Mouse (Mus musculus): ENCODE results near the gene Plagl1. TPM values are rescaled to one million over a fixed set of nuclear protein-coding genes. Genes with fewer than 3 reads are reported as not detected.

Plagl1 gene
- polyA plus RNA-seq, 1 experiment from 2014 or later = 153 TPM

DNA sequence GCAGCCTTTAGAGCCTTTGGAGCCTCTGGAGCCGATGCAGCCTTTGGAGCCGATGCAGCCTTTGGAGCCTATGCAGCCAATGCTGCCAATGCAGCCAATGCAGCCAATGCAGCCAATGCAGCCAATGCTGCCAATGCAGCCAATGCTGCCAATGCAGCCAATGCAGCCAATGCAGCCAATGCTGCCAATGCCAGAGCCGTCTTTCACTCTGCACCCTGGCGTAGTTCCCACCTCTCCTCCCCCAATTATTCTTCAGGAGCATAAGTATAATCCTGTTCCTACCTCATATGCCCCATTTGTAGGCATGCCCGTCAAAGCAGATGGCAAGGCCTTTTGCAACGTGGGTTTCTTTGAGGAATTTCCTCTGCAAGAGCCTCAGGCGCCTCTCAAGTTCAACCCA lies 67.6 kb downstream of the Plagl1 start:
- no peaks in the 10 kb centered on the region for H3K4me1 ChIP-seq (replicated peaks; ENCODE audit: control insufficient read depth, insufficient read depth, low read length)
- peaks cover 3% of the 10 kb centered on the region for H3K36me3 ChIP-seq (ENCODE audit: control insufficient read depth, insufficient read depth, low read length)
- H3K27ac ChIP-seq (ENCODE audit: low read depth, low read length) = no peak overlapping the region
- ATAC-seq (replicated peaks; ENCODE audit: low FRiP score) (no peak), DNase-seq (ENCODE audit: low spot score) (no peak)
- H3K4me3 ChIP-seq (ENCODE audit: low read depth, low read length) = no peak overlapping the region
- no peaks in the 10 kb centered on the region for H3K9me3 ChIP-seq (ENCODE audit: control insufficient read depth, low read length)
- no peak overlapping the region for H3K9ac ChIP-seq (ENCODE audit: low read length)
- 89% methylated on average over 7 of the region's 7 CpGs for WGBS
- H3K4me2 ChIP-seq (ENCODE audit: low read depth, low read length, severe bottlenecking) = no peak overlapping the region
- H3K27me3 ChIP-seq (ENCODE audit: control insufficient read depth, insufficient read depth, low read length) = no peaks in the 10 kb centered on the region

DNA sequence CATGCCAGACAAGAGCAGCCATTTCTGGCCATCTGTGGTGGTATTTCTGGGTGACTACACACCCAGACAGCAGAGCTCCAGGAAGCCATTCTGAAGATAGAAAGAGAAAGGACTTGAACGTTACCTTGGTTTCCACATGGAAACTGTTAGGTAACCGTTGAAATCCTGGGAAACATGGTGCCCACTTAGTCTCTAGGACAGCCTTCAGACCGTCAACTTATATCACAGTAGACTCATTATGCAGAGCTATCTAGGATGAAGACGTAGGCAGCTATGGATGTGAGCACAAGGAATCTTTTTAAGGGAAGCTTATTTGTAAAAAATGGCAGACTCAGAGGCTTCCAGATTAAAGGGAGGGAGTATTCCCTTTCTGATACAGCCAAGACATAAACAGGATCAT lies 73.5 kb downstream of the Plagl1 start:
- no peaks in the 10 kb centered on the region for H3K36me3 ChIP-seq (ENCODE audit: control insufficient read depth, insufficient read depth, low read length)
- ATAC-seq (replicated peaks; ENCODE audit: low FRiP score) (no peak), DNase-seq (ENCODE audit: low spot score) (no peak)
- H3K9ac ChIP-seq (ENCODE audit: low read length) = no peak overlapping the region
- no peaks in the 10 kb centered on the region for H3K27me3 ChIP-seq (ENCODE audit: control insufficient read depth, insufficient read depth, low read length)
- WGBS = 92% methylated on average over 4 of the region's 4 CpGs
- no peaks in the 10 kb centered on the region for H3K4me1 ChIP-seq (replicated peaks; ENCODE audit: control insufficient read depth, insufficient read depth, low read length)
- H3K9me3 ChIP-seq (ENCODE audit: control insufficient read depth, low read length) = no peaks in the 10 kb centered on the region
- no peak overlapping the region for H3K4me3 ChIP-seq (ENCODE audit: low read depth, low read length)
- no peak overlapping the region for H3K27ac ChIP-seq (ENCODE audit: low read depth, low read length)
- no peak overlapping the region for H3K4me2 ChIP-seq (ENCODE audit: low read depth, low read length, severe bottlenecking)

DNA sequence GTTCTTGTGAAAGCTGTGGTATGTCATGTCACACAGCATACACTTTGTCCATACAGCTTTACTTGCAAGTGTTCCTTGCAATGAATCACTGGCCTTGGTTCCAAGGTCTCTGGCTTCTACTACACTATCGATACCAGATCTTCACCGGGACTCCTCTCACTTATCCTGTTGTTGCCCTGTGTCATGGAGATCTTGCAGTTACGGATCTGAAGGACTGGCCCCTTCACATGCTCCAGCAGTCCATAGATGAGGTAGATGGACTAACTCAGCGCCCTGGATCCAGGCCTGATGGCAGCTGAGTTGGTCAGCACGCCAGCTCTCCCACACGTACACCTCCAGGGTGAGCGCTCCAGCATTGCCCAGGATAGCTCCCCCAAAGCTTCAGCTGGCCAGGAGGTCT lies 75.0 kb downstream of the Plagl1 start:
- no peaks in the 10 kb centered on the region for H3K36me3 ChIP-seq (ENCODE audit: control insufficient read depth, insufficient read depth, low read length)
- no peak overlapping the region for H3K4me2 ChIP-seq (ENCODE audit: low read depth, low read length, severe bottlenecking)
- no peaks in the 10 kb centered on the region for H3K27me3 ChIP-seq (ENCODE audit: control insufficient read depth, insufficient read depth, low read length)
- WGBS = 94% methylated on average over 7 of the region's 7 CpGs
- DNase-seq (ENCODE audit: low spot score) (no peak), ATAC-seq (replicated peaks; ENCODE audit: low FRiP score) (no peak)
- H3K9me3 ChIP-seq (ENCODE audit: control insufficient read depth, low read length) = no peaks in the 10 kb centered on the region
- no peaks in the 10 kb centered on the region for H3K4me1 ChIP-seq (replicated peaks; ENCODE audit: control insufficient read depth, insufficient read depth, low read length)
- no peak overlapping the region for H3K9ac ChIP-seq (ENCODE audit: low read length)
- no peak overlapping the region for H3K4me3 ChIP-seq (ENCODE audit: low read depth, low read length)
- H3K27ac ChIP-seq (ENCODE audit: low read depth, low read length) = no peak overlapping the region

DNA sequence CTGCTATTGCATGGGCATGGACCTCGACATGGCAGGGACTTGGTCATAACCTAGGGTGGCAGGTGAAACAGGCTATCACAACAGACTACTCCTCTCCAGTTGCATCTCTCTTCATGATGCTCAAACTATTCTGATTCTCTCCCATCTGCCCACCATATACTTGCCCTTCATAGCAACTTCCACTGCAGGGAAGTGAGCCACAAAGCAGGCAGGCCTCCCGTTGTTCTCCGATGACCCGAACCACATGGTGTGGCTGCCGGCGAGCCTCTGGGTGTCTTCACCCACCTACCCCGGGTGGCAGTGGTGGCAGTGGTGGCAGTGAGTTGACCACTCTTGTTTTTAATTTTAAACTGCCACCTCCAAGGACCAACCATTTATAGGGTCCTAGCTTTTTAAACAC lies 75.4 kb downstream of the Plagl1 start:
- no peak for DNase-seq (ENCODE audit: low spot score)
- Histone ChIP-seq H3K27me3 (ENCODE audit: control insufficient read depth, insufficient read depth, low read length) (no peaks in the 10 kb centered on the region), H3K9me3 (ENCODE audit: control insufficient read depth, low read length) (no peaks in the 10 kb centered on the region), H3K27ac (ENCODE audit: low read depth, low read length) (no peak overlapping the region), H3K36me3 (ENCODE audit: control insufficient read depth, insufficient read depth, low read length) (no peaks in the 10 kb centered on the region), H3K4me1 (replicated peaks; ENCODE audit: control insufficient read depth, insufficient read depth, low read length) (no peaks in the 10 kb centered on the region), H3K4me2 (ENCODE audit: low read depth, low read length, severe bottlenecking) (no peak overlapping the region), H3K4me3 (ENCODE audit: low read depth, low read length) (no peak overlapping the region), H3K9ac (ENCODE audit: low read length) (no peak overlapping the region)
- no peak for ATAC-seq (replicated peaks; ENCODE audit: low FRiP score)
- whole genome bisulfite sequencing = 90% methylated on average over 7 of the region's 7 CpGs

DNA sequence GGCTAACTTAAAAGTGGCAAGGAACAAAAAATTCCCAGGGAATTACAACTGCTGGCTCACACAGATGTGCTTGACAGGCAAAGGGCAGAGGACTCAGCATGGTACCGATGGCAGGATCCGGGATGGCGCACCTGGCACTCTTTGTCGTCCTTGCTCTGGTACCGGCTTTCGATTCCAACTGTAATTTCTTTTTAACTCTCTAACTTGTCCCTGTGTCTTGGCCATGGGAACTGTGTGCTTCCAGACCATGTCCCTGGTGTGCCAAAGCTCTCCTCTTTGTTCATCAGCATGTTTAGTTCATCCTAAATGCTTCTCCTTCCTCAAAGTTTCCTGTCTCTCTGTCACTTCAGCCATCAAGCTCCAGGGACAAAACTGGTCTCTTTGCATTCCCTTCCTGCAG lies 77.6 kb downstream of the Plagl1 start:
- ATAC-seq (replicated peaks; ENCODE audit: low FRiP score) (no peak), DNase-seq (ENCODE audit: low spot score) (no peak)
- Histone ChIP-seq H3K4me2 (ENCODE audit: low read depth, low read length, severe bottlenecking) (no peak overlapping the region), H3K27ac (ENCODE audit: low read depth, low read length) (no peak overlapping the region), H3K36me3 (ENCODE audit: control insufficient read depth, insufficient read depth, low read length) (no peaks in the 10 kb centered on the region), H3K4me1 (replicated peaks; ENCODE audit: control insufficient read depth, insufficient read depth, low read length) (no peaks in the 10 kb centered on the region), H3K9ac (ENCODE audit: low read length) (no peak overlapping the region), H3K27me3 (ENCODE audit: control insufficient read depth, insufficient read depth, low read length) (no peaks in the 10 kb centered on the region), H3K9me3 (ENCODE audit: control insufficient read depth, low read length) (no peaks in the 10 kb centered on the region), H3K4me3 (ENCODE audit: low read depth, low read length) (no peak overlapping the region)
- WGBS = 92% methylated on average over 6 of the region's 6 CpGs

DNA sequence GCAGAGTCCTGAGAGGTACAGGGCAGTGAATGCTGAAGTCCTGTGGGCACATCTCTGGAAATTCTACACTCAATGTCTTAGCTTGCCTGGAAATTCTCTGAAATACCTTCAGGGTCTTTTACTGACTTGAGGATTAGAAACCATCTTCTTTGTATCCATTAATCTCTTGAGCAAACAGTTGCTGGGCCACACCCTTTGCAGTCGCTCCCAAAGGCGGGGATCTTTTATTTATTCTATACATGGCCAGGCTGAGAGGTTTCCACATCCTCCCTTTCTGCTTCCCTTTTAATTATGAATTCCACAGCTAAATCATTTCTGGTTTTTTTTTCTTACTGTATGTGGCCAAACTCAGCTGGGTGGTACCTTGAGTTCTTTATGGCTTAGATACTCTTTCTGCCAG lies 80.1 kb downstream of the Plagl1 start:
- Histone ChIP-seq H3K9ac (ENCODE audit: low read length) (no peak overlapping the region), H3K4me1 (replicated peaks; ENCODE audit: control insufficient read depth, insufficient read depth, low read length) (no peaks in the 10 kb centered on the region), H3K36me3 (ENCODE audit: control insufficient read depth, insufficient read depth, low read length) (no peaks in the 10 kb centered on the region), H3K27ac (ENCODE audit: low read depth, low read length) (no peak overlapping the region), H3K4me3 (ENCODE audit: low read depth, low read length) (no peak overlapping the region), H3K27me3 (ENCODE audit: control insufficient read depth, insufficient read depth, low read length) (no peaks in the 10 kb centered on the region), H3K4me2 (ENCODE audit: low read depth, low read length, severe bottlenecking) (no peak overlapping the region), H3K9me3 (ENCODE audit: control insufficient read depth, low read length) (no peaks in the 10 kb centered on the region)
- no peak for ATAC-seq (replicated peaks; ENCODE audit: low FRiP score)
- WGBS = 61% methylated on average over 2 of the region's 2 CpGs
- no peak for DNase-seq (ENCODE audit: low spot score)

DNA sequence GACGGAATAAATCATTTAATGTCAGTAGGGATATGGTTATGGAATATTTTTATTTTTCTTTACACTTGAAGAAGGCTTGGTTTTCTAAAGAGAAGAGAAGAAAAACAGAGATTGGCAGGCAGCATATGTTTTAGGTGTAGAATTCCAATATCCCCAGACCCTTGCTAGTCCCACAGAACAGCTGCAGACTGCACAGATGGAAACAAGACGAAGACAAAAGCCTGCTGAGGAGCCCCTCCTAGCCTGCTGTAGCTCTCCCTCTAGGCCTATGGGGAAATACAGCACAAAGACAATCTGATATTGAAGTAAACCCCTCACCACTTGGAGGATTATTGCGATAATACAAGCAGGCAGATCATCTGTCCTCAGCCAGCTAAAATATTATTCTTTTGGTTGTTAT lies 90.1 kb downstream of the Plagl1 start:
- H3K27ac ChIP-seq (ENCODE audit: low read depth, low read length) = no peak overlapping the region

DNA sequence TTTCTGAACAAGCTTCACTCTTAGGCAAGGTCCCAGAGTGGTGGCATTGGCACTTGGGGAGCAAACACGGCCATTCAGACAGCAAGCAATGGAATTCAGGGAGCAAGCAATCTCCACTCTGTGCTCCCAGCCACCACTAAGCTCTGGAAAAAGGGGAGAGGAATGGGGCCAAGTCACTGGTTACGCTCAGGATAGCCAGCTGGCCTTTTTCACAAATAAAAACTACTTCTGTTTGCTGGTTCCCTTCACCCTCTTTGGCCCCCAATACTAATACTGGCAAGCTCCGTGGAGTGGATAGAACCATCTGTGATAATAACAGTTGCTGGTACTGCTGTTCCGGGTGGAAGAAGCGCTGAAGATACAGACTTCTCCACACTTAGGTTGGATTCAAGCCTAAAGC lies 91.0 kb downstream of the Plagl1 start:
- H3K27me3 ChIP-seq (ENCODE audit: control insufficient read depth, insufficient read depth, low read length) = no peaks in the 10 kb centered on the region
- no peaks in the 10 kb centered on the region for H3K36me3 ChIP-seq (ENCODE audit: control insufficient read depth, insufficient read depth, low read length)
- ATAC-seq (replicated peaks; ENCODE audit: low FRiP score) = no peak
- no peak overlapping the region for H3K9ac ChIP-seq (ENCODE audit: low read length)
- H3K4me1 ChIP-seq (replicated peaks; ENCODE audit: control insufficient read depth, insufficient read depth, low read length) = no peaks in the 10 kb centered on the region; the same call in 1 of the 2 replicates
- H3K4me3 ChIP-seq (ENCODE audit: low read depth, low read length) = no peak overlapping the region
- DNase-seq (ENCODE audit: low spot score) = no peak
- 87% methylated on average over 5 of the region's 5 CpGs for WGBS
- H3K4me2 ChIP-seq (ENCODE audit: low read depth, low read length, severe bottlenecking) = no peak overlapping the region
- H3K9me3 ChIP-seq (ENCODE audit: control insufficient read depth, low read length) = no peaks in the 10 kb centered on the region
- H3K27ac ChIP-seq (ENCODE audit: low read depth, low read length) = no peak overlapping the region

More for the DNA sequence above, 90.1 kb downstream of the Plagl1 start:
- ATAC-seq (replicated peaks; ENCODE audit: low FRiP score) (no peak), DNase-seq (ENCODE audit: low spot score) (no peak)
- no peak overlapping the region for H3K4me2 ChIP-seq (ENCODE audit: low read depth, low read length, severe bottlenecking)
- H3K4me1 ChIP-seq (replicated peaks; ENCODE audit: control insufficient read depth, insufficient read depth, low read length) = no peaks in the 10 kb centered on the region; the same call in 1 of the 2 replicates
- H3K9ac ChIP-seq (ENCODE audit: low read length) = no peak overlapping the region
- H3K4me3 ChIP-seq (ENCODE audit: low read depth, low read length) = no peak overlapping the region
- no peaks in the 10 kb centered on the region for H3K36me3 ChIP-seq (ENCODE audit: control insufficient read depth, insufficient read depth, low read length)
- H3K27me3 ChIP-seq (ENCODE audit: control insufficient read depth, insufficient read depth, low read length) = no peaks in the 10 kb centered on the region
- no peaks in the 10 kb centered on the region for H3K9me3 ChIP-seq (ENCODE audit: control insufficient read depth, low read length)
- 77% methylated on average over 3 of the region's 3 CpGs for WGBS

DNA sequence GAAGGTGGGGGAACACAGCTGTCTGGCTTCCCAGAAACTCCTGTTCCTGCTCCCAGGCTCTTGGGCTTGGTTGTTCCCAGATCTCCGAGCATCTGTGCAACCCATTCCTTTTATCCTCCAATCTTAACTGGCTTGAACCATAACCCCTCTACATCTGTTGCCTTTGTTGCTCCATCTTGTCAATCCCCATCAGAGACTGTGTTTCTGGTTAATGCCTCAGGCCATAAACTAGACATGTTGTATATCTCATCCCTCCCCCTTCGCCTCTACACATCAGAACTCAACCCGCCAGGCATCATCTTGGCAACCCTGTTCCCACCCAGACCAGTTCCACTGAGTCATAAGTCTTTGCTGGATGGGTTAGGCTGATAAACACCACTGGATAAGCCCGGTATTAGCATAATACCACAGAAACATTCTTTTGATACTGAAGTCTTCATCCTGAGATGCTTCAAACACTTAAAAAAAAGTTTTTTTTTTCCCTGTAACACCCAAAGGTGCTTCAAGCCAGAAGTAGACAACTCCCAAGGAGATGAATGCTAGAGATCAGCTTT lies 92.6 kb downstream of the Plagl1 start:
- DNase-seq (ENCODE audit: low spot score) (no peak), ATAC-seq (replicated peaks; ENCODE audit: low FRiP score) (no peak)
- Histone ChIP-seq H3K36me3 (ENCODE audit: control insufficient read depth, insufficient read depth, low read length) (no peaks in the 10 kb centered on the region), H3K9me3 (ENCODE audit: control insufficient read depth, low read length) (no peaks in the 10 kb centered on the region), H3K4me2 (ENCODE audit: low read depth, low read length, severe bottlenecking) (no peak overlapping the region), H3K4me3 (ENCODE audit: low read depth, low read length) (no peak overlapping the region), H3K4me1 (replicated peaks; ENCODE audit: control insufficient read depth, insufficient read depth, low read length) (no peaks in the 10 kb centered on the region; the same call in 1 of the 2 replicates), H3K27ac (ENCODE audit: low read depth, low read length) (no peak overlapping the region), H3K9ac (ENCODE audit: low read length) (no peak overlapping the region), H3K27me3 (ENCODE audit: control insufficient read depth, insufficient read depth, low read length) (no peaks in the 10 kb centered on the region)
- 92% methylated on average over 4 of the region's 4 CpGs for WGBS

Data from forebrain, embryonic 11.5 days (tissue).